Mouse (Mus musculus) limb, embryonic 11.5 days (tissue): ENCODE results near the gene Slc26a1. TPM values are rescaled to one million over a fixed set of nuclear protein-coding genes. Genes with fewer than 3 reads are reported as not detected.

Experiments used
- ATAC-seq: fragments of 200-750 bp; cut with Nextera tagmentation; 2 replicates; pipeline ENCODE4 v1.8.0; 2017; ENCODE audit warnings: low read depth; ENCODE audit not compliant: insufficient number of reproducible peaks, low FRiP score, low TSS enrichment
- DNase-seq: peaks from one replicate; pipeline ENCODE4 v3.0.0-alpha.2; 2015; ENCODE audit warnings: low spot score
- H3K27ac ChIP-seq: fragments of 300-500 bp; sonication (generic); replicated peaks from 2 replicates; pipeline ENCODE4 v1.5.1; 2014; ENCODE audit warnings: low read depth, mild to moderate bottlenecking, low read length
- H3K27me3 ChIP-seq: fragments of 300-500 bp; sonication (generic); 2 replicates; pipeline ENCODE4 v1.6.1; 2014; ENCODE audit warnings: mild to moderate bottlenecking, low read length, mixed read lengths; ENCODE audit not compliant: control insufficient read depth, insufficient read depth
- H3K36me3 ChIP-seq: fragments of 300-500 bp; sonication (generic); 2 replicates; pipeline ENCODE4 v1.6.1; 2014; ENCODE audit warnings: mild to moderate bottlenecking, low read length, moderate library complexity, mixed read lengths; ENCODE audit not compliant: control insufficient read depth, insufficient read depth
- H3K4me1 ChIP-seq: fragments of 300-500 bp; sonication (generic); 2 replicates; pipeline ENCODE4 v1.6.1; 2014; ENCODE audit warnings: low read length, mixed read lengths; ENCODE audit not compliant: control insufficient read depth, insufficient read depth
- H3K4me2 ChIP-seq: fragments of 300-500 bp; sonication (generic); 2 replicates; pipeline ENCODE4 v1.6.1; 2014; ENCODE audit warnings: low read depth, mild to moderate bottlenecking, moderate library complexity; ENCODE audit not compliant: severe bottlenecking
- H3K4me3 ChIP-seq: fragments of 300-500 bp; sonication (generic); 2 replicates; pipeline ENCODE4 v1.5.1; 2014; ENCODE audit warnings: low read depth, low read length
- H3K9ac ChIP-seq: fragments of 300-500 bp; sonication (generic); 2 replicates; pipeline ENCODE4 v1.6.1; 2014; ENCODE audit warnings: mild to moderate bottlenecking, low read length
- H3K9me3 ChIP-seq: fragments of 300-500 bp; sonication (generic); 2 replicates; pipeline ENCODE4 v1.6.1; 2016; ENCODE audit warnings: low read length; ENCODE audit not compliant: control insufficient read depth
- WGBS: fragments of 180-500 bp; shearing (Covaris S2); extraction: QIAGEN DNeasy Blood & Tissue Kit; methylation state at CpG from one replicate; pipeline ENCODE4 v1.1.7; 2014; 5-methylcytosine and 5-hydroxymethylcytosine counted together
- polyA plus RNA-seq: library from polyadenylated mRNA; unstranded; fragments of >200 nt; fragmentation: Nextera tagmentation; extraction: Ambion mirVana; gene quantifications from 2 replicates; pipeline ENCODE4 v1.2.1, GENCODE M21; 2014

Gene Slc26a1
- polyA plus RNA-seq, 1 experiment from 2014 or later, result 0.84 TPM

GRCm38 (mm10) chr5:108708981-108709731, 33.8 kb upstream of the Slc26a1 start:
- ATAC-seq (no peak), DNase-seq (no peak)
- H3K36me3 ChIP-seq, result peaks cover 14% of the 10 kb centered on the region

GRCm38 (mm10) chr5:108708419-108708818, 33.0 kb upstream of the Slc26a1 start:
- 100% methylated on average over 1 of the region's 1 CpGs for WGBS
- H3K27ac ChIP-seq, result no peak overlapping the region

More at GRCm38 (mm10) chr5:108708981-108709731, 33.8 kb upstream of the Slc26a1 start:
- WGBS, result 38% methylated on average over 6 of the region's 6 CpGs
- no peak overlapping the region for H3K4me2 ChIP-seq
- H3K4me1 ChIP-seq, result no peaks in the 10 kb centered on the region
- H3K27ac ChIP-seq, result no peak overlapping the region
- no peak overlapping the region for H3K9ac ChIP-seq
- no peaks in the 10 kb centered on the region for H3K27me3 ChIP-seq
- no peak overlapping the region for H3K4me3 ChIP-seq
- H3K9me3 ChIP-seq, result no peaks in the 10 kb centered on the region

GRCm38 (mm10) chr5:108707758-108708157, 32.4 kb upstream of the Slc26a1 start:
- Histone ChIP-seq H3K4me3 (no peak overlapping the region), H3K27ac (no peak overlapping the region), H3K27me3 (no peaks in the 10 kb centered on the region), H3K4me1 (no peaks in the 10 kb centered on the region), H3K9ac (no peak overlapping the region), H3K9me3 (no peaks in the 10 kb centered on the region), H3K4me2 (no peak overlapping the region), H3K36me3 (peaks cover 16% of the 10 kb centered on the region)
- no peak for ATAC-seq
- DNase-seq, result no peak
- WGBS, result 86% methylated on average over 2 of the region's 2 CpGs

More at GRCm38 (mm10) chr5:108708419-108708818, 33.0 kb upstream of the Slc26a1 start:
- no peaks in the 10 kb centered on the region for H3K4me1 ChIP-seq
- H3K27me3 ChIP-seq, result no peaks in the 10 kb centered on the region
- H3K4me3 ChIP-seq, result no peak overlapping the region
- ATAC-seq (no peak), DNase-seq (no peak)
- no peak overlapping the region for H3K9ac ChIP-seq
- H3K9me3 ChIP-seq, result no peaks in the 10 kb centered on the region
- H3K36me3 ChIP-seq, result peaks cover 14% of the 10 kb centered on the region
- no peak overlapping the region for H3K4me2 ChIP-seq

- peaks cover 14% of the 10 kb centered on the region for H3K4me1 ChIP-seq
- no peak for ATAC-seq
- H3K9ac ChIP-seq, result no peak overlapping the region
- no peak overlapping the region for H3K27ac ChIP-seq
- H3K36me3 ChIP-seq, result peaks cover 16% of the 10 kb centered on the region
- no peak overlapping the region for H3K4me2 ChIP-seq
- H3K27me3 ChIP-seq, result no peaks in the 10 kb centered on the region
- WGBS, result 75% methylated on average over 12 of the region's 12 CpGs
- DNase-seq, result no peak
- H3K4me3 ChIP-seq, result no peak overlapping the region
- H3K9me3 ChIP-seq, result no peaks in the 10 kb centered on the region
These were observed 28.6 kb upstream of the Slc26a1 start for GRCm38 (mm10) chr5:108703754-108704626.

- H3K9ac ChIP-seq, result no peak overlapping the region
- no peak overlapping the region for H3K4me2 ChIP-seq
- ATAC-seq (no peak), DNase-seq (no peak)
- H3K27ac ChIP-seq, result peak overlapping the region; percentile 25; the same call in 1 of the 2 replicates
- H3K9me3 ChIP-seq, result no peaks in the 10 kb centered on the region
- H3K36me3 ChIP-seq, result peaks cover 13% of the 10 kb centered on the region
- H3K4me3 ChIP-seq, result no peak overlapping the region
- no peaks in the 10 kb centered on the region for H3K27me3 ChIP-seq
- H3K4me1 ChIP-seq, result peaks cover 34% of the 10 kb centered on the region
- WGBS, result 79% methylated on average over 10 of the region's 10 CpGs
These were observed 26.1 kb upstream of the Slc26a1 start for GRCm38 (mm10) chr5:108701341-108702021.

- Histone ChIP-seq H3K36me3 (peaks cover 10% of the 10 kb centered on the region), H3K27ac (peak overlapping the region; percentile 72; the same call in 1 of the 2 replicates), H3K9ac (no peak overlapping the region), H3K9me3 (no peaks in the 10 kb centered on the region), H3K27me3 (no peaks in the 10 kb centered on the region), H3K4me2 (no peak overlapping the region), H3K4me1 (peaks cover 46% of the 10 kb centered on the region), H3K4me3 (no peak overlapping the region)
- ATAC-seq, result peak; percentile 63
- DNase-seq, result peak; percentile 34
- WGBS, result 59% methylated on average over 3 of the region's 3 CpGs
These were observed 25.0 kb upstream of the Slc26a1 start for GRCm38 (mm10) chr5:108700346-108700745.

GRCm38 (mm10) chr5:108697341-108697753, 22.0 kb upstream of the Slc26a1 start:
- Histone ChIP-seq H3K9ac (no peak overlapping the region; the same call in 1 of the 2 replicates), H3K36me3 (no peaks in the 10 kb centered on the region), H3K27me3 (no peaks in the 10 kb centered on the region), H3K9me3 (no peaks in the 10 kb centered on the region), H3K4me3 (no peak overlapping the region), H3K27ac (peak overlapping the region; percentile 77), H3K4me2 (peak overlapping the region; percentile 15), H3K4me1 (peaks cover 55% of the 10 kb centered on the region)
- ATAC-seq (no peak), DNase-seq (peak; percentile 57)
- 18% methylated on average over 4 of the region's 4 CpGs for WGBS

GRCm38 (mm10) chr5:108696542-108696941, 21.2 kb upstream of the Slc26a1 start:
- no peaks in the 10 kb centered on the region for H3K9me3 ChIP-seq
- H3K9ac ChIP-seq, result no peak overlapping the region
- no peaks in the 10 kb centered on the region for H3K27me3 ChIP-seq
- WGBS, result 92% methylated on average over 3 of the region's 3 CpGs
- no peak for ATAC-seq
- no peaks in the 10 kb centered on the region for H3K36me3 ChIP-seq
- DNase-seq, result no peak
- no peak overlapping the region for H3K4me3 ChIP-seq
- peaks cover 61% of the 10 kb centered on the region for H3K4me1 ChIP-seq
- peak overlapping the region; percentile 74; the same call in 1 of the 2 replicates for H3K4me2 ChIP-seq
- H3K27ac ChIP-seq, result peak overlapping the region; percentile 77; the same call in 1 of the 2 replicates
